Mouse (Mus musculus) kidney, embryonic 16.5 days (tissue): ENCODE measurements at regions not wholly inside any gene's neighbourhood (a gene's known extent, or its start where the extent isn't known, plus 50 kb on each side); places are given as distances from the start of the nearest gene placed in this dataset.
"Not testable (repeated sequence)": the region's sequence is repeated elsewhere in the genome, so short reads cannot be mapped to it uniquely, and the experiment has no call there.

Source experiments
- ATAC-seq: fragments of 200-750 bp; cut with Nextera tagmentation; 2 replicates; pipeline ENCODE4 v1.8.0; 2017; ENCODE audit warnings: moderate TSS enrichment; ENCODE audit not compliant: low FRiP score, low TSS enrichment
- H3K27ac ChIP-seq: fragments of 300-500 bp; sonication (generic); 2 replicates; pipeline ENCODE4 v1.5.1; 2014; ENCODE audit warnings: low read length
- H3K27me3 ChIP-seq: fragments of 300-500 bp; sonication (generic); 2 replicates; pipeline ENCODE4 v1.6.1; 2014; ENCODE audit warnings: low read length, control low read depth, mixed read lengths; ENCODE audit not compliant: insufficient read depth
- H3K36me3 ChIP-seq: fragments of 300-500 bp; sonication (generic); 2 replicates; pipeline ENCODE4 v1.6.1; 2014; ENCODE audit warnings: low read length, control low read depth, mixed read lengths; ENCODE audit not compliant: insufficient read depth
- H3K4me1 ChIP-seq: fragments of 300-500 bp; sonication (generic); 2 replicates; pipeline ENCODE4 v1.6.1; 2014; ENCODE audit warnings: low read length, control low read depth, mixed read lengths; ENCODE audit not compliant: insufficient read depth
- H3K4me2 ChIP-seq: fragments of 300-500 bp; sonication (generic); replicated peaks from 2 replicates; pipeline ENCODE4 v1.6.1; 2014; ENCODE audit warnings: low read depth, low read length
- H3K4me3 ChIP-seq: fragments of 300-500 bp; sonication (generic); 2 replicates; pipeline ENCODE4 v1.5.1; 2014; ENCODE audit warnings: mild to moderate bottlenecking, low read length
- H3K9ac ChIP-seq: fragments of 300-500 bp; sonication (generic); replicated peaks from 2 replicates; pipeline ENCODE4 v1.6.1; 2014; ENCODE audit warnings: low read length
- H3K9me3 ChIP-seq: fragments of 300-500 bp; sonication (generic); 2 replicates; pipeline ENCODE4 v1.6.1; 2016; ENCODE audit warnings: low read length, control low read depth
- WGBS: fragments of 180-500 bp; shearing (Covaris S2); extraction: QIAGEN DNeasy Blood & Tissue Kit; methylation state at CpG from one replicate; pipeline ENCODE4 v1.1.7; 2014; 5-methylcytosine and 5-hydroxymethylcytosine counted together

DNA sequence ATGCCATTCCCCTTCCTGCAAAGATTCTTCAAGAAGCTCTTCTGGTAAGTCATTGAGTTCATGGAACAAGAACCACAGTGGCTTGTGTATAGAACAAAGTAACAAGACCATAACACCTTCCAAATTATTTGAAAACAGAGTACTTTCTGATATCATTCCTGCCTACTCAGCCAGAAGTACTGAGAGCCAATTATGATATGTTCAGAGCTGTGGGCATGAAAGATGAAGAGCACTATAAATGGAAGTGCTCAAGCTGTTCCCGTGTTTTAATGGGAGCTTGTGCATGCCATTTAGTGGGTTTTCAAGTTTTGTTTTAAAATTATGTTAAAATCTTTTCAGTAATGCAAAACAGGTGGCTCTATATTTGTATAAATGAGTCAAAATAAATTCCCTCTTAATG is 239.0 kb upstream of the Crygf start:
- Histone ChIP-seq H3K27ac (no peak overlapping the region), H3K36me3 (no peaks in the 10 kb centered on the region), H3K27me3 (no peaks in the 10 kb centered on the region), H3K9ac (no peak overlapping the region), H3K4me1 (no peaks in the 10 kb centered on the region), H3K4me3 (no peak overlapping the region), H3K4me2 (no peak overlapping the region), H3K9me3 (no peaks in the 10 kb centered on the region)
- 81% methylated on average over 1 of the region's 1 CpGs for WGBS
- no peak for ATAC-seq

DNA sequence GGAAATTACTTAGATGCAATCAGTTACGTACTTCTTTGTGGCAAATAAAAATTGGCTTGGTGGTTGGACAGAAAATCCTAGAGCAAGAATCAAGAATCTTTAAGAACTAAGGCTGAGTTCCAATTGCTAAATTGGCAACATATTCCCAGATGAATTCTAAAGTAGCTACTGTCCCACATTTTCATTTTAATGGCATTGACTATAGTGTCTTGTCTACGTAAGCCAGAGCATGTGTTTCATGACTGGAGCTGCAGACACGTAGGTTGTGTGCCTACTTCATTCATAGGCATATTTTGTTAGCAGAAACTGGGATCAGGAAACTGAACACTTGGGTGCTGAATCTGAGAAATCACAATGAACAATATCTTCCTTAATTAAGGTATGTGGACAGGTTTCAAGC is 196.1 kb upstream of the Crygf start:
- no peak overlapping the region for H3K27ac ChIP-seq
- H3K9ac ChIP-seq, result no peak overlapping the region
- H3K36me3 ChIP-seq, result no peaks in the 10 kb centered on the region
- no peak for ATAC-seq
- H3K4me2 ChIP-seq, result no peak overlapping the region
- no peak overlapping the region for H3K4me3 ChIP-seq
- H3K9me3 ChIP-seq, result no peaks in the 10 kb centered on the region
- 84% methylated on average over 3 of the region's 3 CpGs for WGBS
- no peaks in the 10 kb centered on the region for H3K4me1 ChIP-seq
- no peaks in the 10 kb centered on the region for H3K27me3 ChIP-seq

DNA sequence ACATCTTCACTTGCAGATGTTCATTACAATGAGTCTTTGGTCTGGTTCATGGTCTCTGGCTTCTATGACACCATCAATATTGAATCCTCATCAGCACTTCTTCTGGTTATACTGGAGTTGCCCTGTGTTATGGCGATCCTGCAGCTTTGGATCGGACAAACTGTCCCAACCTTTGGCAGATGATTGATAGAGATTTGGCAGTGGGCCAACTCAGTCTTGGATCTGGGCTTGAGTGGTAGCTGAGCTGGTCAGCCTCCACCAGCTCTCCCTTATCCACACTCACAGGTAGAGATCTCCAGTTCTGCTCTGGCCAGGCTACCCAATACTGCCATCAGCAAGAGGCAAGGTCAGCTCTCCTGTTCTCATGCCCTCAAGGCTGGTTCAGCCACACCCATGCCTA is 168.4 kb upstream of the Crygf start:
- H3K9me3 ChIP-seq, result no peaks in the 10 kb centered on the region
- no peaks in the 10 kb centered on the region for H3K4me1 ChIP-seq
- no peak overlapping the region for H3K4me3 ChIP-seq
- no peaks in the 10 kb centered on the region for H3K36me3 ChIP-seq
- H3K27me3 ChIP-seq, result no peaks in the 10 kb centered on the region
- no peak overlapping the region for H3K4me2 ChIP-seq
- H3K27ac ChIP-seq, result no peak overlapping the region
- 61% methylated on average over 2 of the region's 2 CpGs for WGBS
- no peak overlapping the region for H3K9ac ChIP-seq
- peak; percentile 39; the same call in 1 of the 2 replicates for ATAC-seq

DNA sequence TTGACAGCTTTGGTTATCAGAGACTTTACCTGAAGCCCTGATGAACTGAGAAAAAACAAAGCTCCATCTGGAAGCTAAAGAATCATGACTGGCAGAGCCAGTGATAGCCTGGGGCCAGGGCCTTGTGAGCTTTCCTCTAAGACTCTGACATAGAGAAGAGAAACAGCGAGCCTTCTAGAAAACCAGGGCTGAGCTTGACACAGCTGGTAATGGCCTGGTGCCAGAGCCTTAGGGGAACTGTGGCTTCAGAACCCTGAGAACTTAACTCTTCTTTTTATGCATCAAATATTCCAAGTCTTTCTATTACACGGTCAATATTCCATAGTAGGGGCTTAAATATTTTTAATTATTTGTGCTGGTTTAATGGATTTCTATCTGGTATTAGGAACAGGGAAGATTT is 165.2 kb upstream of the Crygf start:
- no peak overlapping the region for H3K4me3 ChIP-seq
- no peak overlapping the region for H3K27ac ChIP-seq
- H3K27me3 ChIP-seq, result no peaks in the 10 kb centered on the region
- H3K36me3 ChIP-seq, result no peaks in the 10 kb centered on the region
- no peak overlapping the region for H3K4me2 ChIP-seq
- no peaks in the 10 kb centered on the region for H3K4me1 ChIP-seq
- no peak for ATAC-seq
- 68% methylated on average over 2 of the region's 2 CpGs for WGBS
- no peaks in the 10 kb centered on the region for H3K9me3 ChIP-seq
- no peak overlapping the region for H3K9ac ChIP-seq

DNA sequence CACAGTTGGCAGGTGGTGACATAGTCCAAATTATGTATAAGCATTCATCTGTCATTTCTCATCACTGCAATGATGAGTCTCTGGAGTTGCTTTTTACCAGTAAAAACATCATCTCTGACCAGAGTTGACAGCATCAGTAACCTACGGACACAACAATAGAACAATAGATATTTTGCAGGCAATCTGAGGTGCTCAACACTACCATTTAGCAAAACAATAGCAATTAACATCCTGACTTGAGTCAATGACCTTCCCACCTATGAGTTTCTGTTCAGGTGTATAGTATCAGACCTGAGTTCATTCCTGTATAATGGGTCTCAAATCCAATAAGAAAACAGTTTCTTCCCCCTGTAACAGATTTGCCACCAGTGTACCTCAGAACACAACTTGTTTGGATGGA is 126.1 kb upstream of the Crygf start:
- no peak for ATAC-seq
- 89% methylated on average over 1 of the region's 1 CpGs for WGBS

DNA sequence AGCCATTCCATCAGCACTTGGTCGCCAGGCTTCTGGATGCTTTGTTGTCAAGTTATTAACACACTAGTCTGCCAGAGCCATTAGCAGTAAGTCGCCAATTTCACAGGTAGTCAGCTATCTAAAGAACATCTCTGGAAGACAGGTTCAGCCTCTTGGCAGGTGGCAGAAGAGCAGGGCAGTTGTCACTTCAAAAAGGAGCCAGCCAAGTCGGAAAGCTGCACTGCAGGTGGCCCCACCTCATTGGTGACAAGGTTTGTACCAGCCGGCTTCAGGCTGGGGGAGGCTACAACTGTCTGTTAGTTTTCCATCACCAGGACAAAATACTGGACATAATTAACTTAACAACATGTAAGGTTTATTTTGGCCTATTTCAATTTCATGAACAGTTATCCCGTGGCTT is 105.5 kb upstream of the Crygf start:
- H3K9ac ChIP-seq, result no peak overlapping the region
- H3K4me3 ChIP-seq, result no peak overlapping the region
- H3K27ac ChIP-seq, result no peak overlapping the region
- ATAC-seq, result no peak
- no peaks in the 10 kb centered on the region for H3K4me1 ChIP-seq
- no peak overlapping the region for H3K4me2 ChIP-seq
- no peaks in the 10 kb centered on the region for H3K36me3 ChIP-seq
- no peaks in the 10 kb centered on the region for H3K9me3 ChIP-seq
- H3K27me3 ChIP-seq, result no peaks in the 10 kb centered on the region
- WGBS, result 61% methylated on average over 5 of the region's 5 CpGs

More for the DNA sequence above, 126.1 kb upstream of the Crygf start:
- Histone ChIP-seq H3K9ac (no peak overlapping the region), H3K4me3 (no peak overlapping the region), H3K36me3 (no peaks in the 10 kb centered on the region), H3K27me3 (no peaks in the 10 kb centered on the region), H3K9me3 (no peaks in the 10 kb centered on the region), H3K27ac (no peak overlapping the region), H3K4me1 (no peaks in the 10 kb centered on the region), H3K4me2 (no peak overlapping the region)

DNA sequence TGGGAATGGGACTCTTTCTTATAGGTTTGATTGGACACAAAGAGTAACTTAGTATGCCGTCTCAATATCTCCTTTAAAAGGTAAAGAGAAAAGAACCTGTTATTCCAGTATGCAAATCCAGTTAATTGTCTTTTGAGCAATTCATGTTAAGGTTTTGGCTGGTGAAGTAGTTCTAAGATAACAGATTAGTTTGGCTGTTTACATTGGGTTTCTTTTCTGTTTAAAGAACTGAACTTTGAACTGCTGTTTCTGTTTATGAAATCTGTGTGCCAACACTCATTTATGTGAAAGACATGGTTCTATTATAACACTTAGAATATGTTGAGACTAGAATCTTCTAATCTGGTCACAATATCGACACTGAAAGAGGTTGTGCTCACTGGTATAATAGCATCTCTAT is 85.2 kb upstream of the Crygf start:
- H3K9ac ChIP-seq, result no peak overlapping the region
- 72% methylated on average over 2 of the region's 2 CpGs for WGBS
- no peak overlapping the region for H3K4me2 ChIP-seq
- H3K4me1 ChIP-seq, result no peaks in the 10 kb centered on the region
- H3K36me3 ChIP-seq, result no peaks in the 10 kb centered on the region
- no peak overlapping the region for H3K4me3 ChIP-seq
- no peak overlapping the region for H3K27ac ChIP-seq
- no peaks in the 10 kb centered on the region for H3K27me3 ChIP-seq
- ATAC-seq, result no peak
- H3K9me3 ChIP-seq, result no peaks in the 10 kb centered on the region

DNA sequence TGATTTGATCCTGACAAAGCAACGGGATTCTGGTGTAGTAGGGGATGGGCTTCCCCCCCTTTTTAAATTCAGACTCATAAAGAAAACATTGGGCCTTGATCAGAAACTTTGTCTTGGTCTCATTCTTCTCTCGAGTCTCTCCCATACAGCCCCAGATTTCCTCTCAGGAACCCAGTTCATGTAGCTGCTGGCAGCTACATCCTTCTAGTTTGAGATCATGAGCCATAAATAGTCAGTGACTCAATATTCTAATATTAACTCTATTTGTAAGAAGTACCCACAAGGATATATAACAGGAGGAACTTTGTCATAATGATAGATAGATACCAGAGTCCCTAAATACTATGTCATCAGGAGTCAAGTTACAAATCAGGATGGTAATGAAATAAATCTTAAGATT is 79.3 kb upstream of the Crygf start:
- no peaks in the 10 kb centered on the region for H3K9me3 ChIP-seq
- ATAC-seq, result no peak
- no peak overlapping the region for H3K9ac ChIP-seq
- H3K4me2 ChIP-seq, result no peak overlapping the region
- H3K4me1 ChIP-seq, result no peaks in the 10 kb centered on the region
- H3K27me3 ChIP-seq, result no peaks in the 10 kb centered on the region
- no peak overlapping the region for H3K27ac ChIP-seq
- H3K36me3 ChIP-seq, result no peaks in the 10 kb centered on the region
- 50% methylated on average over 2 of the region's 2 CpGs for WGBS
- H3K4me3 ChIP-seq, result no peak overlapping the region

DNA sequence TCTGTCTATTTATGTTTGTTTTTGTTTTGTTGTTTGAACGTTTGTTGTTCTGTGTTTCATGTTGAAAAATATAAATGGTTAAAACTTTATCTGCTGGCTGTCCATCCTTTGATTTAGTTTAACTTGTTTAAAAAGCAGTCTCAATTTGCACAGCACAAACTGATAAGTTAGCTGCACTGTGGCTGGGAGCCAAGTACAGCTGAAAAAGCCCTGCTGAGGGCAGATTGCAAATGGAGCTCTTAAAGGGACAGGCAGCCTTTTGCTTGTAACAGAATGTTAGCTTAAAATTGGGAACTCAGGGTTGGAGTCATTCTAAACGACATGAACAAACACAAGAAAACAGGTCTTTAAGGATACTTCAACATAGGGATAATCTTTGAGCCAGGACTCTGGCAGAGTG is 52.6 kb upstream of the Crygf start:
- WGBS, result 66% methylated on average over 2 of the region's 2 CpGs

More for the DNA sequence above, 52.6 kb upstream of the Crygf start:
- not testable (repeated sequence) for H3K9me3 ChIP-seq, H3K27me3 ChIP-seq, H3K9ac ChIP-seq, ATAC-seq, H3K36me3 ChIP-seq, H3K4me2 ChIP-seq, H3K4me3 ChIP-seq, H3K4me1 ChIP-seq, H3K27ac ChIP-seq
